Mouse (Mus musculus) midbrain, embryonic 10.5 days (tissue): ENCODE measurements around the gene Fhl3. TPM values are rescaled to one million over a fixed set of nuclear protein-coding genes. Genes with fewer than 3 reads are reported as not detected.
A peak's percentile ranks its signal among the peaks of the same experiment; 100 is the strongest.

Experiments
- DNase-seq: peaks from one replicate; pipeline ENCODE4 v3.0.0-alpha.2; 2017; ENCODE audit warnings: low spot score
- H3K27ac ChIP-seq: fragments of 300-500 bp; sonication (generic); replicated peaks from 2 replicates; pipeline ENCODE4 v1.5.1; 2016; ENCODE audit warnings: mild to moderate bottlenecking
- H3K27me3 ChIP-seq: fragments of 300-500 bp; sonication (generic); 2 replicates; pipeline ENCODE4 v1.6.1; 2016; ENCODE audit warnings: low read depth, mild to moderate bottlenecking; ENCODE audit not compliant: poor library complexity, severe bottlenecking
- H3K36me3 ChIP-seq: fragments of 300-500 bp; sonication (generic); 2 replicates; pipeline ENCODE4 v1.6.1; 2016; ENCODE audit warnings: mild to moderate bottlenecking, moderate library complexity
- H3K4me1 ChIP-seq: fragments of 300-500 bp; sonication (generic); 2 replicates; pipeline ENCODE4 v1.6.1; 2016
- H3K4me3 ChIP-seq: fragments of 300-500 bp; sonication (generic); 2 replicates; pipeline ENCODE4 v1.5.1; 2016; ENCODE audit warnings: mild to moderate bottlenecking, moderate library complexity
- H3K9me3 ChIP-seq: fragments of 300-500 bp; sonication (generic); replicated peaks from 2 replicates; pipeline ENCODE4 v1.6.1; 2016; ENCODE audit warnings: mild to moderate bottlenecking
- WGBS: fragments of 180-500 bp; shearing (Covaris S2); methylation state at CpG from one replicate; pipeline ENCODE4 v1.1.7; 2016; 5-methylcytosine and 5-hydroxymethylcytosine counted together
- polyA plus RNA-seq: library from polyadenylated mRNA; unstranded; fragments of >200 nt; fragmentation: Nextera tagmentation; extraction: Ambion mirVana; gene quantifications from 2 replicates; pipeline ENCODE4 v1.2.1, GENCODE M21; 2016

The Fhl3 gene
- polyA plus RNA-seq, 1 experiment from 2014 or later: 4.6 TPM

DNA sequence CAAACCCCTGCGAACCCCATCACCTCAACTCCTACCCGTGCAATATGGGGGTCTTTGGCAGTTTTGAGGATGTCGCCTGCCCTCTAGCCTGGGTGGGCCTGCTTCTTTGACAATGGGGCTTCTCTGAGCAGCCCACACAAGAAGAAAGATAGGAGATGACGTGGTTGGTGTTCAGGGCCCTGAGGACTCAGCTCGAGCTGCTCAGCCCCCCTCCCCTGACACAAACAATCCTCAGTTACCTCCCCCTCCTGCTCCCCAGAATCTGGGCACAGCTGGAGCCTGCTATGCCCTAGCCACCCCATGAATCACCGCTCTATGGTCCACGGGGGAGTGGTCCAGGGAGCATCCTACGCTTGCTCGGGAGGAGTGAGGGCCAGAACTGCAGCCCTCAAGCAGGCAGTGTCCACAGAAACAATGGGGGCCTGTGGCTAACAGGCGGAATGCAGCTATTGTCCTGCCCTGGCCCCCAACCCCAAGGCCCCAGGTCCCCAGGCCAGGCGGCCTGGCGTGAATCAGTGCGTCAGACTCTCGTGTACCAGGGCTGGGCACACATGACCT is 32.9 kb upstream of the Fhl3 start:
- Histone ChIP-seq H3K27ac (peak overlapping the region; percentile 90), H3K36me3 (no peaks in the 10 kb centered on the region), H3K4me1 (peaks cover 80% of the 10 kb centered on the region), H3K9me3 (no peaks in the 10 kb centered on the region), H3K27me3 (peaks cover 97% of the 10 kb centered on the region), H3K4me3 (peak overlapping the region; percentile 46)
- peak; percentile 53 for DNase-seq
- 11% methylated on average over 14 of the region's 14 CpGs for WGBS

DNA sequence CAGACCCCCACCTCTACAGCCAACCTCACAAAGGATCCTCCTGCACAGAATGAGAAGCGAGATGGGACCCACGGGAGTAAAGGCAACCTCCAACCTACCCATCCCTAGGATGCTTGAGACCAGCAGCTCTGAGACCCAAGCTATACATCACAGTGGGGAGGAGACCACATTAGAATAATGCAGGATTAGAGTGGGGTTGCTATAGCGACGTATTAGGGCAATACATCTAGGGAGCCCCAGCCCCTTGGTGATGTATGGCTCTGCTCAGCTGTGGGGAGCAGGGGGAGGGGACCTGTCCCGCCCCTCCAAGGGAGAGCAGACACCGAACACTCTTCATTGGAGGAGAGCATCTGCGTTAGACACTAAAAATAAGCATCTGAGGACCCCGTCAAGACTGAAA is 32.4 kb upstream of the Fhl3 start:
- H3K36me3 ChIP-seq: no peaks in the 10 kb centered on the region
- WGBS: 5% methylated on average over 8 of the region's 8 CpGs
- peak; percentile 74 for DNase-seq
- no peaks in the 10 kb centered on the region for H3K9me3 ChIP-seq
- peak overlapping the region; percentile 90 for H3K27ac ChIP-seq
- H3K27me3 ChIP-seq: peaks cover 97% of the 10 kb centered on the region
- peak overlapping the region; percentile 46 for H3K4me3 ChIP-seq
- H3K4me1 ChIP-seq: peaks cover 80% of the 10 kb centered on the region

DNA sequence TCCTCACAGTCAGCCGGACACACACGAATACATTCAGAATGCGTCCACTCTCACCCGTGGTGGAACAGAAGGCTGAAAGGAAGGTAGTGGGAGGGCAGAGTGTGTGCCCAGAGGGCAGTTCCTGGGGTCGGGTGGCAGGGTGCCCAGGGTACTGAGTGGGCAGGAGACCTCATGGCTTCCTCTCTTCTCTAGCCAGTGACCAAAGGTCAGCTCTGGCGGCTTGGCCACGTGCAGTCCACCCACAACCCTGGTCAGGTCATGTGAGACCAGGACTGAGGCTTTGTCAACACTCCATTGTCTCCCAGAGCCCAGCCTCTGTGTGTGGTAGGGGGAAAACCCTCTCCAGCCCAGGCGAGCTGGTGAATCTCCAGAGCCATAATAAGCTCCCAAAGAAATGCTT is 30.3 kb upstream of the Fhl3 start:
- peaks cover 93% of the 10 kb centered on the region for H3K27me3 ChIP-seq

DNA sequence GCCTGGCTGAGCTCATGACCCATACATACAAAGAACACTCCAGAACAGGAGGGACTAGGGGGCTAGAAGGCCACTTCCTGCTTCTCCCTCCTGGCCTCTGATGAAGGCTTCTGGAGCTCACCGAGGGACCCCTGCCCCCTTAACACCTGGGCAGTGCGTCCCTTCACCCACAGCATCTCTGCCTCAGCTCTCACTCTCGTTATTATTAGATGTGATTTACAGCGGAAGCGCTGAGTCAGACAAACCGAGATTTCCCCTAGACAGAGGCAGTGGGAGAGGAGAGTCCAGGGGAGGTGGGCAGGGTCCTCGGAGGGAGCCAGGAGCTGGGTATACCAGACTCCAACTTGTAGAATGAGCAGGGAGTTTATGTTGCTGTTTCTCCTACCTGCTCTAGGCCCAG is 28.9 kb upstream of the Fhl3 start:
- Histone ChIP-seq H3K36me3 (peaks cover under 1% of the 10 kb centered on the region; the same call in 1 of the 2 replicates), H3K4me1 (peaks cover 72% of the 10 kb centered on the region), H3K9me3 (no peaks in the 10 kb centered on the region), H3K4me3 (peak overlapping the region; percentile 46), H3K27me3 (peaks cover 80% of the 10 kb centered on the region), H3K27ac (peak overlapping the region; percentile 72)
- WGBS: 35% methylated on average over 7 of the region's 7 CpGs
- no peak for DNase-seq

More for the DNA sequence above, 30.3 kb upstream of the Fhl3 start:
- H3K4me3 ChIP-seq: no peak overlapping the region
- DNase-seq: peak; percentile 28
- H3K4me1 ChIP-seq: peaks cover 78% of the 10 kb centered on the region
- H3K36me3 ChIP-seq: no peaks in the 10 kb centered on the region
- H3K27ac ChIP-seq: 0 out of 2 replicates have a peak overlapping the region, but pooled peaks have one; percentile 9
- WGBS: 64% methylated on average over 8 of the region's 8 CpGs
- no peaks in the 10 kb centered on the region for H3K9me3 ChIP-seq

DNA sequence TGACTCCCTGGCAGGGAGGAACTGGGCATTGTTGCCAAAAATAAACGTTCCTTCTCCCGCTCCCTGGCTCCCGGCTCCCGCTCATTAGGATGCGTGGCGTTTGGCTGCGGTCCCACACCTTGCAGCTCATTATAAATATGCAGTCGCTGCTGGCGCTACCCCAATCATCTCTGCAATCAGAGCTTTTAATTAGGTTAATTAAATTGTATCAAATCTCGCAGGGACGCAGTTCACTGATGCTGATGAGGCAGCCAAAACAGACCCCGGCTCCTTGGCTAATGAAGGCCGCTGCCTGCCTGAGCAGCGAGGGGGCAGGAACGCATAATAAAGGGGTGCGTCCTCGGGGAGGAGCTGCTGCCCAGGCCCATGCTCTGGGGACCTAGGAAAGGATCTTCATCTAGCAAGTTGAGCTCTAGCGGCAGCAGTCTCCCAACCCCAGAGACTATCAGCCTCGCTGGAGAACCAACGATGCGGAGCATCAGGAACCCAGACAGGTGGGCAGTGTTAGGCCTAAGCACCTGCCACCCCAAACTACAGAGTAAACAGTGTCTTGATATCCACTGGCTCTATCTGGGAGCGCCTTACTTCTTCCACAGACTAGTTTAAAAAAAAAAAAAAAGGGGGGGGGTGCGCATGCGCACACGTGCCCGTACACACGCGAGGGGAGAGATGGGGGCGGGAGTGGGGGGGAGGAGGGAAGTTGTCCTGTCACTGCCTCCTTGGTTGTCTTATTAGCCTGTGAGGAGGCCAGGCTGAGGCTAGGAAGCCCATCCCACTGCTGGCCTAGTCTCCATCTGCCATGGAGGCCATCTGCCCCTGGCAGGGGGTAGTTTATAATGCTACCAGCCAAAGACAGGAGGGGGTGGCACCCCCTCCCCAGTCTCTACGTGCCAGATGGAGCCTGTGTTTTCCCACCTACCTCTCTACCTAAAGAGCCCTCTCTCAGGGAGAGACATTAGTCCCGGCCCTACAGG is 27.9 kb upstream of the Fhl3 start:
- Histone ChIP-seq H3K36me3 (peaks cover 11% of the 10 kb centered on the region), H3K27ac (peak overlapping the region; percentile 72), H3K4me1 (peaks cover 62% of the 10 kb centered on the region), H3K27me3 (peaks cover 69% of the 10 kb centered on the region), H3K4me3 (peak overlapping the region; percentile 46), H3K9me3 (no peaks in the 10 kb centered on the region)
- peak; percentile 48 for DNase-seq
- WGBS: 4% methylated on average over 30 of the region's 31 CpGs

DNA sequence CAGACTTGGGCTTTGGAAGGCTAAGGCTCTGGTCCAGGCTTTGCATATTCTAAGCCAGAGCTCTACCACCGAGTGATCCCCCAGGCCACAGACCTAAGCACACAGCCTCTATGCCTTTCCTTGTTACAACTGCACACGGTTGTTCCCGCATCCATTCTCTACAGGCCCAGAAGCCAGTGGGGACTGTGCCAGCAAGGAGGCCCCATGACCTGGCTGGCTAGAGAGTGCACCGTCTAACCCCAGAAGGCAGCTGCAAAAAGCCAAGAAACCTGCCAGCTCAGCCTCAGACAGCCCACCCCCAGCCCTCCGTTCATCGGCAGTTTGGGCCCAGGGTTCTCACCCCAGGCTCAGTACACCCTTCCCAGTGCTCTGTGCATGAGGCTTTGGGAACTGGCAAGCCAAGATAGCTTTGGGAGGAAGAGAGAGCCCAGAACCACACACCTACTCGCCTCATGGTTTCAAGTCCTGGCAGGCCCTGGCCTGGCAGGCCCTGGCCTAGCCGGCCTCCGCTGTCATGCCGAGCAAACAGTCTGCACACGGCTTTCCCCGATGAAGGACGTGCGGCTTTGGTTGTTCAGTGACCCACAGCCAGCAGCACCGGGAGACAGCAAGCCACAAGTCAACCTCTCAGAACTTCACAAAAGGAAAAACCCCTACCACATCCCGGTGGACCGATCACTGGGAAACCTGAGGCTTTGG is 26.0 kb upstream of the Fhl3 start:
- H3K4me3 ChIP-seq: no peak overlapping the region
- peaks cover 47% of the 10 kb centered on the region for H3K4me1 ChIP-seq
- DNase-seq: no peak
- H3K9me3 ChIP-seq: no peaks in the 10 kb centered on the region
- peak overlapping the region; percentile 77 for H3K27ac ChIP-seq
- peaks cover 29% of the 10 kb centered on the region for H3K36me3 ChIP-seq
- WGBS: 36% methylated on average over 17 of the region's 17 CpGs
- H3K27me3 ChIP-seq: peaks cover 51% of the 10 kb centered on the region

DNA sequence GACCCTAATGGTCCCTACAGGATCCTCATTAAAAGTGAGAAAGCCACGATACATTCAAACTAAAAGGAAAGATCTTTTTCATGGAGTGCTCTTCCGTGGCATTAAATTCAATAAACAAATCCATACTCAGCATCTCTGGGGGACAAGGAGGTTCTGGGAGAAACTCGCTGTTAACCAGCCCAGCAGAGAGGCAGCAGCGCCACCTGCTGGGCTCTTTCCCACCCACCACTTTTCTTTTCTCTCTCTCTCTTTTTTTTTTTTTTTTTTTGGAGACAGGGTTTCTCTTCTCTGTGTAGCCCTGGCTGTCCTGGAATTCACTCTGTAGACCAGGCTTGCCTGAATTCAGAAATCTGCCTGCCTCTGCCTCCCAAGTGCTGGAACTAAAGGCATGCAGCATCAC is 25.5 kb upstream of the Fhl3 start:
- WGBS: 1% methylated on average over 4 of the region's 4 CpGs
- peaks cover 46% of the 10 kb centered on the region for H3K4me1 ChIP-seq
- peaks cover 48% of the 10 kb centered on the region for H3K27me3 ChIP-seq
- H3K9me3 ChIP-seq: no peaks in the 10 kb centered on the region
- DNase-seq: peak; percentile 70
- H3K4me3 ChIP-seq: no peak overlapping the region
- H3K36me3 ChIP-seq: peaks cover 35% of the 10 kb centered on the region
- H3K27ac ChIP-seq: peak overlapping the region; percentile 77; the same call in 1 of the 2 replicates

DNA sequence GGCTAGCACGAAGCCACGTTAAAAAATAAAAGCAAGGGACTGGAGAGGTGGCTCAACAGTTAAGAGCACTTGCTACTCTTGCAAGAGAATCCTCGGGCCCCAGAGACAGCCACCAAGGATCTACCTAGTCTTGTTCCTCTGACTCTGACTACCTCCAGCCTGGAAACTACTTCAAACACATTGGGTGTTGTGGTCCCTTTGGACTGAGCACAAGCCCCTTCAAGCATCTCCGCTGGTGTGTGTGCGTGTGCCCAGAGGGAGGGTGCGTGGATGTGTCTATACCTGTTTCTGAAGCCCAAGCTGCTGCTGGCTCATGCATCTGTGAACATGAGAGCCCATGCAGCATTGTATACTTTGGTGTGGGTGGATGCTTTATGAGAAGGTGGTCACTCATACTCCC is 24.5 kb upstream of the Fhl3 start:
- no peak overlapping the region for H3K4me3 ChIP-seq
- 87% methylated on average over 6 of the region's 6 CpGs for WGBS
- no peak overlapping the region for H3K27ac ChIP-seq
- peaks cover 37% of the 10 kb centered on the region for H3K4me1 ChIP-seq
- peaks cover 44% of the 10 kb centered on the region for H3K36me3 ChIP-seq
- peaks cover 39% of the 10 kb centered on the region for H3K27me3 ChIP-seq
- no peaks in the 10 kb centered on the region for H3K9me3 ChIP-seq
- no peak for DNase-seq

DNA sequence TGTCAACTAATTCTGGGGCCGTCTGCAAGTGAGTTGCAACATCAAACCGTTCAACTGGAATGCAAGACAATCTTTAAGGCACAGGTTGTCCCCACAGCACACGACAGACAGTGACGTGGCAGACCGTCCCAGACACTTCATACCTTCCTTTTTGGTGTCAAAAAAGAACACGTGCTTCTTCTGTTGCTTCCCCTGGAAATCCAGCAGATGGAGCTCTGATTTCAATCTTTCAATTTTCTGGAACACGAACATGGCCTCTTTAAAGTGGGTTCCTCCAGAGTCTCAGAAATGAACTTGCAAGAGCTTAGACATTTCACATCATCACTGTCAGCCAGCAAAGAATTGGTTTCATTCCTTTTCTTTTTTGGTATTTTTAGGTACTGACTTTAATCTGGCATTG is 18.2 kb upstream of the Fhl3 start:
- DNase-seq: no peak
- no peak overlapping the region for H3K4me3 ChIP-seq
- WGBS: 73% methylated on average over 7 of the region's 7 CpGs
- no peaks in the 10 kb centered on the region for H3K4me1 ChIP-seq
- no peaks in the 10 kb centered on the region for H3K27me3 ChIP-seq
- no peaks in the 10 kb centered on the region for H3K9me3 ChIP-seq
- H3K36me3 ChIP-seq: peaks cover 92% of the 10 kb centered on the region
- H3K27ac ChIP-seq: no peak overlapping the region

DNA sequence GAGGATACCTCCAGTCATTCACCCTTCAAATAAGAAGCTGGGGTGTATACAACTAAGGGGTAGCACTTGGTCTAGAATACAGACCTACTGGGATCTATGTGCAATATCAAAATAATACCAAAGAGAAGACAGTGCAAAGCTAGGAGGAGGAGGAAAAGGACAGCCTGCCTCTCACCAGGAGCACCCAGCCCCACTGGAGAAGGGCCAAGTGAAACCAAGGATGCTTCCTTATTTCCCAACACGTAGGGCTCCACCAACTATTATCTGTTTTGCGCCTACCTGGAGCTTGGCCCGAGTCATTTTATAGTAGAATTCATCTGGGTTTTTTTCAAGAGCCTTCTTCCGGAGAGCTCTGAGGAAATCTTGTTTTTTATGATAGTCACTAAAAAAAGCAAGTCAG is 17.0 kb upstream of the Fhl3 start:
- WGBS: 91% methylated on average over 4 of the region's 4 CpGs
- no peaks in the 10 kb centered on the region for H3K4me1 ChIP-seq
- no peak overlapping the region for H3K27ac ChIP-seq
- DNase-seq: no peak
- H3K27me3 ChIP-seq: no peaks in the 10 kb centered on the region
- no peak overlapping the region for H3K4me3 ChIP-seq
- H3K36me3 ChIP-seq: peaks cover 91% of the 10 kb centered on the region
- no peaks in the 10 kb centered on the region for H3K9me3 ChIP-seq

DNA sequence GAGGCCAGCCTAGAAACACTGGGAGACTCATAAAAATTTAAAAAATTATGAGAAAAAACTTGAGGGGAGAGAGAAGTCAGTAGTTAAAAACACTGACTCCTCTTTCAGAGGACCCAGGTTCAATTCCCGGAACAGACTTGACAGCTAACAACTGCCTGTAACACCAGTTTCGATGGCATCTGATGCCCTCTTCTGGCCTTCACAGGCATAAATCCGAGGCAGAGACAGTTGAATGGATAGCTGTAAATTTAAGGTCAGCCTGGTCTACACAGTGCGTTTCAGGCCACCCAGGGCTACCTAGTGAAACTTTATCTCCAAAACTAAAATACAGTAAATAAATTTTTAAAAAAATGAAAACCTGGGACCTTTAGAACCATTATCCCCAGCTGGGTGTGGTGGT is 15.5 kb upstream of the Fhl3 start:
- WGBS: 78% methylated on average over 4 of the region's 4 CpGs
- Histone ChIP-seq H3K4me3 (no peak overlapping the region), H3K36me3 (peaks cover 88% of the 10 kb centered on the region), H3K9me3 (no peaks in the 10 kb centered on the region), H3K27me3 (no peaks in the 10 kb centered on the region), H3K27ac (no peak overlapping the region), H3K4me1 (no peaks in the 10 kb centered on the region)
- DNase-seq: no peak

DNA sequence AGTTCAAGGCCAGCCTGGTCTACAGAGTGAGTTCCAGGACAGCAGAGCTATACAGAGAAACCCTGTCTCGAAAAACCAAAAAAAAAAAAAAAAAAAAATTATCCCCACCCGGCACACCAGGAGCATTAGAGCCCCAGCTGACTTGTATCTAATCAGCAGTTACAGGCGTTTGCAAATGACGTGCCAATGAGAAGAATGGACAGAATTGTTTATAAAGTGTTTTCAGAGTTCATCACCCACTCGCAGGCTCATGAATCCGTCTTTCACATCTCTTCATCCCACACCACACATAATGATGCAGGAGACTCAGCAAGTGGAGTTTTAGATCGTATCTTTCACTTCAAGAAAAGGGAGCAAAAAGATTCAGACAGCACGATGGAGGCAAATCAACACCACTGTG is 15.0 kb upstream of the Fhl3 start:
- DNase-seq: no peak
- H3K9me3 ChIP-seq: no peaks in the 10 kb centered on the region
- WGBS: 94% methylated on average over 8 of the region's 8 CpGs
- peaks cover 83% of the 10 kb centered on the region for H3K36me3 ChIP-seq
- H3K4me3 ChIP-seq: no peak overlapping the region
- no peaks in the 10 kb centered on the region for H3K27me3 ChIP-seq
- H3K27ac ChIP-seq: no peak overlapping the region
- no peaks in the 10 kb centered on the region for H3K4me1 ChIP-seq
